Mouse (Mus musculus) lung, postnatal 36 days (tissue): ENCODE results near the gene Slc25a14.

Source experiments
- DNase-seq: peaks from one replicate; pipeline ENCODE4 v3.0.0; 2022; ENCODE audit warnings: mixed read lengths

The Slc25a14 gene

GRCm38 (mm10) chrX:48623379-48624053, at the start of gene Slc25a14:
Slc25a14 (plus strand) TSS chrX:48623413.
- DNase-seq, result peak; percentile 83

- DNase-seq, result no peak
Observed at GRCm38 (mm10) chrX:48583332-48583731, 39.9 kb upstream of the Slc25a14 start.

- no peak for DNase-seq
Observed at GRCm38 (mm10) chrX:48593721-48594098, 29.5 kb upstream of the Slc25a14 start.

GRCm38 (mm10) chrX:48594099-48594760, 29.0 kb upstream of the Slc25a14 start, which contains the start of gene Zfp280c:
Zfp280c (minus strand) TSS chrX:48594504.
- peak; percentile 71 for DNase-seq

- DNase-seq, result no peak
Observed at GRCm38 (mm10) chrX:48596053-48596452, 27.2 kb upstream of the Slc25a14 start.

- DNase-seq, result no peak
Observed at GRCm38 (mm10) chrX:48596906-48597305, 26.3 kb upstream of the Slc25a14 start.

GRCm38 (mm10) chrX:48604872-48605271, 18.3 kb upstream of the Slc25a14 start:
- no peak for DNase-seq

- DNase-seq, result no peak
Observed at GRCm38 (mm10) chrX:48623049-48623378, 199 bp upstream of the Slc25a14 start.

- no peak for DNase-seq
Observed at GRCm38 (mm10) chrX:48624054-48624420, 824 bp downstream of the Slc25a14 start.

- peak; percentile 7 for DNase-seq
Observed at GRCm38 (mm10) chrX:48637032-48637431, 13.8 kb downstream of the Slc25a14 start.

- peak; percentile 69 for DNase-seq
Observed at GRCm38 (mm10) chrX:48644122-48644521, 20.9 kb downstream of the Slc25a14 start.

- DNase-seq, result no peak
Observed at GRCm38 (mm10) chrX:48666807-48667206, 43.6 kb downstream of the Slc25a14 start.

GRCm38 (mm10) chrX:48669588-48669987, 46.4 kb downstream of the Slc25a14 start:
- DNase-seq, result peak; percentile 0

- no peak for DNase-seq
Observed at GRCm38 (mm10) chrX:48671714-48672113, 48.5 kb downstream of the Slc25a14 start.

- DNase-seq, result no peak
Observed at GRCm38 (mm10) chrX:48674171-48674570, 51.0 kb downstream of the Slc25a14 start, which contains the start of gene Gpr119. Gpr119 (minus strand) TSS chrX:48674478.

- peak; percentile 66 for DNase-seq
Observed at GRCm38 (mm10) chrX:48683451-48683850, 60.2 kb downstream of the Slc25a14 start.

GRCm38 (mm10) chrX:48683857-48684256, 60.6 kb downstream of the Slc25a14 start:
- no peak for DNase-seq

- DNase-seq, result no peak
Observed at GRCm38 (mm10) chrX:48694460-48694859, 71.2 kb downstream of the Slc25a14 start.

- peak; percentile 90 for DNase-seq
Observed at GRCm38 (mm10) chrX:48694864-48695371, 71.7 kb downstream of the Slc25a14 start, which contains the start of gene Rbmx2. Rbmx2 (plus strand) TSS chrX:48695004.

GRCm38 (mm10) chrX:48709701-48710100, 86.5 kb downstream of the Slc25a14 start:
- no peak for DNase-seq
